8 mouse cellular contexts compared by ENCODE assay signal in the genomic region with DNA sequence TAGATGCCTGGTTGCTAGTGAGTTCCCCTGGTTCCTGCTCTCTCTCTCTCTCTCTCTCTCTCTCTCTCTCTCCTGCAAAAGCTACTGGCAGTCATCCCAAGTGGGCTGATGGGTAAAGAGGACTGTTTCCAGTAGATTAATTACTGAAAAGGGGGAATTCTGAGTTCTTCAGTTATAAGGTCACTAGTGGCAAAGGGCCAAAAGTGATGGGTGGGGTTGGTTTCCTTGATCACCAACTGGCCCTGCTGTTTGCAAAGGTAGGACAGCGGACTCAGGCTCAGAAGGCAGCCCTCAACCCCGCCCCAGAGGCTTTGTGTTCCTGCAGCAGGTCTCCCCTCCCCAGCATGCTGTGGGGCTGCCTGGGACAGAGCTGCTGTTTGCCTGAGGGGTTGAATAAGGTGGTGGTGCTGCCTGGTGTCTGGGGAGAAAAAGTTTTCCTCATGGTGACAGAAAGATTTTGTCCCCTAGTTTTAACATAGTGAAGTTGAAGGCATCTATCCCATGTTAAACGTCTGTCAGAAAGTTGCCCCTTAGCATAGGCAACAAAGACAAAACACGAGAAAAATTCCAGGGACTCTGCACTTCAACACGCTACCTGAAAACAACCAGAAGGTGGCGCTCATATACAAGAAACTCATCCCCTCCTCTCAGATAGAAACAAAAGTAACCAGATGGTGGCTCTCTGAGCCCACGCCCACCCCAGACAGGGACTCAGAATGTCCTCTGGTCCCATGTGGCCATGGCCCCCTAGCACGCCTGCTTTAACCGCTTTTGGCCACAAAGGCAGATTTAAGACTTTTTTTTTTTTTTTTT. TPM values are rescaled to one million over a fixed set of nuclear protein-coding genes. Genes with fewer than 3 reads are reported as not detected.
DNase-seq lines count a peak whose midpoint lies in the region; ATAC-seq and TF ChIP-seq lines count a peak whose summit lies in the region.

No protein-coding gene starts in this region.

- DNase-seq in G1E (ENCODE audit: low spot score): peak; percentile 61
- DNase-seq in forebrain, embryonic 14.5 days (ENCODE audit: low spot score): peak; percentile 95
- DNase-seq in heart, postnatal 14 days: peak; percentile 63 to 76
- DNase-seq in kidney, postnatal 4 days: peak; percentile 75 to 82
- peak; percentile 41 for DNase-seq in telencephalon, adult 2 months (ENCODE audit: low read depth, low spot score)

- intact Hi-C loops in heart, postnatal 14 days (cut with DNase I): loop anchor here (1.0 to 2.0 kb wide), 3 partner anchors 52 to 187 kb away; no protein-coding TSS in a partner anchor

- no peak overlapping the region for H3K4me3 ChIP-seq in G1E (ENCODE audit: low read depth, low read length)
- no peak overlapping the region for H3K4me3 ChIP-seq in forebrain, embryonic 14.5 days (ENCODE audit: low read depth, low read length)
- no peak overlapping the region for H3K4me3 ChIP-seq in liver, embryonic 15.5 days (replicated peaks)
- no peak overlapping the region for H3K4me3 ChIP-seq in neural tube, embryonic 12.5 days

- TF ChIP-seq CTCF in G1E (IDR thresholded peaks at IDR 0.05; ENCODE audit: low read depth, low read length): peak; percentile 20; the same call in 1 of the 2 replicates

- peak overlapping the region; percentile 6; the same call in 1 of the 2 replicates for H3K9ac ChIP-seq in forebrain, embryonic 14.5 days (ENCODE audit: low read length)
- no peak overlapping the region for H3K9ac ChIP-seq in liver, embryonic 15.5 days
- no peak overlapping the region for H3K9ac ChIP-seq in neural tube, embryonic 12.5 days

- peak; percentile 54 for ATAC-seq in G1E (ENCODE audit: extremely low read depth, insufficient number of reproducible peaks, low FRiP score, poor library complexity, severe bottlenecking)
- peak; percentile 49; the same call in 1 of the 2 replicates for ATAC-seq in cerebellum, adult (ENCODE audit: insufficient number of reproducible peaks, low FRiP score, low TSS enrichment)
- ATAC-seq in forebrain, embryonic 14.5 days: peak; percentile 84
- no peak for ATAC-seq in liver, embryonic 15.5 days (ENCODE audit: insufficient read depth)
- peak; percentile 84 for ATAC-seq in neural tube, embryonic 12.5 days (ENCODE audit: low FRiP score, low read depth)

- H3K27me3 ChIP-seq in G1E (ENCODE audit: insufficient read depth, low read length): peaks cover 32% of the 10 kb centered on the region
- peaks cover 4% of the 10 kb centered on the region; the same call in 1 of the 2 replicates for H3K27me3 ChIP-seq in forebrain, embryonic 14.5 days (replicated peaks; ENCODE audit: control insufficient read depth, insufficient read depth, low read length)
- H3K27me3 ChIP-seq in liver, embryonic 15.5 days: peaks cover 19% of the 10 kb centered on the region
- no peaks in the 10 kb centered on the region; the same call in 1 of the 2 replicates for H3K27me3 ChIP-seq in neural tube, embryonic 12.5 days (replicated peaks)

- H3K4me1 ChIP-seq in G1E (ENCODE audit: insufficient read depth, low read depth, low read length): peaks cover 17% of the 10 kb centered on the region
- H3K4me1 ChIP-seq in forebrain, embryonic 14.5 days (ENCODE audit: control insufficient read depth, insufficient read depth, low read length): 0 out of 2 replicates have a peak, but pooled peaks cover 2% of the 10 kb centered on the region
- H3K4me1 ChIP-seq in liver, embryonic 15.5 days (replicated peaks): peaks cover 19% of the 10 kb centered on the region
- H3K4me1 ChIP-seq in neural tube, embryonic 12.5 days: peaks cover 6% of the 10 kb centered on the region

- H3K4me2 ChIP-seq in forebrain, embryonic 14.5 days (ENCODE audit: low read length): peak overlapping the region; percentile 30
- H3K4me2 ChIP-seq in liver, embryonic 15.5 days: peak overlapping the region; percentile 47
- H3K4me2 ChIP-seq in neural tube, embryonic 12.5 days (replicated peaks): peak overlapping the region; percentile 22

- under 1% methylated on average over 9 of the region's 9 CpGs for WGBS in forebrain, embryonic 14.5 days
- WGBS in liver, embryonic 15.5 days (ENCODE audit: insufficient replicate concordance): 1% methylated on average over 9 of the region's 9 CpGs
- 0% methylated on average over 9 of the region's 9 CpGs for WGBS in neural tube, embryonic 12.5 days

- no peaks in the 10 kb centered on the region for H3K36me3 ChIP-seq in G1E (replicated peaks)
- H3K36me3 ChIP-seq in forebrain, embryonic 14.5 days (ENCODE audit: control insufficient read depth, insufficient read depth, low read length): no peaks in the 10 kb centered on the region
- no peaks in the 10 kb centered on the region for H3K36me3 ChIP-seq in liver, embryonic 15.5 days (replicated peaks)
- no peaks in the 10 kb centered on the region for H3K36me3 ChIP-seq in neural tube, embryonic 12.5 days

- H3K9me3 ChIP-seq in G1E (replicated peaks): no peaks in the 10 kb centered on the region
- no peaks in the 10 kb centered on the region for H3K9me3 ChIP-seq in forebrain, embryonic 14.5 days (replicated peaks; ENCODE audit: control insufficient read depth, low read length)
- H3K9me3 ChIP-seq in liver, embryonic 15.5 days (replicated peaks): no peaks in the 10 kb centered on the region
- H3K9me3 ChIP-seq in neural tube, embryonic 12.5 days: no peaks in the 10 kb centered on the region

- peak overlapping the region; percentile 82 for H3K27ac ChIP-seq in forebrain, embryonic 14.5 days (ENCODE audit: low read depth, low read length)
- H3K27ac ChIP-seq in liver, embryonic 15.5 days (replicated peaks): no peak overlapping the region
- no peak overlapping the region for H3K27ac ChIP-seq in neural tube, embryonic 12.5 days

RNA-seq across cellular contexts. Expression of a gene that starts 4.7 kb away (rescaled TPM):
- total RNA-seq in G1E (2014; fragmentation: Nextera tagmentation) (14.5 and 18.1 TPM in 2 replicates), G1E (2017) (8.1 and 8.6 TPM in 2 replicates)
- 0.11 and 0.18 TPM in 2 replicates for polyA plus RNA-seq in G1E (2012)
- polyA plus RNA-seq in forebrain, embryonic 14.5 days (2014; fragmentation: Nextera tagmentation; extraction: Ambion mirVana): 7.4 and 8.2 TPM in 2 replicates
- total RNA-seq in heart, postnatal 14 days (2021): 1 to 10 TPM; 8.1 to 9.7 TPM
- 5.2 and 5.8 TPM in 2 replicates for polyA plus RNA-seq in liver, embryonic 15.5 days (2015; fragmentation: Nextera tagmentation; extraction: Ambion mirVana)
- 7.3 and 7.9 TPM in 2 replicates for polyA plus RNA-seq in neural tube, embryonic 12.5 days (2016; fragmentation: Nextera tagmentation; extraction: Ambion mirVana)

RNA-seq across cellular contexts. Expression of a gene that starts 20.4 kb away (rescaled TPM):
- total RNA-seq in G1E (2014; fragmentation: Nextera tagmentation) (not detected in 2 replicates), G1E (2017) (0.76 TPM in 1 of 2 replicates, not detected in the other)
- not detected in 2 replicates for polyA plus RNA-seq in G1E (2012)
- not detected in 2 replicates for polyA plus RNA-seq in forebrain, embryonic 14.5 days (2014; fragmentation: Nextera tagmentation; extraction: Ambion mirVana)
- total RNA-seq in heart, postnatal 14 days (2021): not detected
- not detected in 2 replicates for polyA plus RNA-seq in liver, embryonic 15.5 days (2015; fragmentation: Nextera tagmentation; extraction: Ambion mirVana)
- not detected in 2 replicates for polyA plus RNA-seq in neural tube, embryonic 12.5 days (2016; fragmentation: Nextera tagmentation; extraction: Ambion mirVana)

RNA-seq across cellular contexts. Expression of a gene that starts 43.2 kb away (rescaled TPM):
- 166 and 220 TPM in 2 replicates for total RNA-seq in G1E (2014; fragmentation: Nextera tagmentation)
- 39.9 and 42.9 TPM in 2 replicates for total RNA-seq in G1E (2017)
- 50.9 and 53.3 TPM in 2 replicates for polyA plus RNA-seq in G1E (2012)
- 519 and 545 TPM in 2 replicates for polyA plus RNA-seq in forebrain, embryonic 14.5 days (2014; fragmentation: Nextera tagmentation; extraction: Ambion mirVana)
- total RNA-seq in heart, postnatal 14 days (2021): 10 to 100 TPM; 59.6 to 66.3 TPM
- polyA plus RNA-seq in liver, embryonic 15.5 days (2015; fragmentation: Nextera tagmentation; extraction: Ambion mirVana): 55.0 and 57.6 TPM in 2 replicates
- polyA plus RNA-seq in neural tube, embryonic 12.5 days (2016; fragmentation: Nextera tagmentation; extraction: Ambion mirVana): 338 and 348 TPM in 2 replicates

RNA-seq across cellular contexts. Expression of a gene that starts 45.2 kb away (rescaled TPM):
- total RNA-seq in G1E (2014; fragmentation: Nextera tagmentation): 36.4 and 41.9 TPM in 2 replicates
- 22.2 and 24.4 TPM in 2 replicates for total RNA-seq in G1E (2017)
- 6.0 and 6.7 TPM in 2 replicates for polyA plus RNA-seq in G1E (2012)
- polyA plus RNA-seq in forebrain, embryonic 14.5 days (2014; fragmentation: Nextera tagmentation; extraction: Ambion mirVana): 7.8 and 9.3 TPM in 2 replicates
- 10 to 100 TPM; 10.2 to 11.1 TPM for total RNA-seq in heart, postnatal 14 days (2021)
- 10.7 and 11.3 TPM in 2 replicates for polyA plus RNA-seq in liver, embryonic 15.5 days (2015; fragmentation: Nextera tagmentation; extraction: Ambion mirVana)
- 11.2 and 13.0 TPM in 2 replicates for polyA plus RNA-seq in neural tube, embryonic 12.5 days (2016; fragmentation: Nextera tagmentation; extraction: Ambion mirVana)

Comparison
In these comparisons a context has a peak if more than half of its experiments do, and no peak if none do; other contexts are left out.
1. DNase-seq: peak in every context shown above with its lines; median percentile 95 in forebrain, embryonic 14.5 days; 78 in kidney, postnatal 4 days; 70 in heart, postnatal 14 days; 61 in G1E; 41 in telencephalon, adult 2 months.